21 mouse cellular contexts compared by ENCODE assay signal in the genomic region with DNA sequence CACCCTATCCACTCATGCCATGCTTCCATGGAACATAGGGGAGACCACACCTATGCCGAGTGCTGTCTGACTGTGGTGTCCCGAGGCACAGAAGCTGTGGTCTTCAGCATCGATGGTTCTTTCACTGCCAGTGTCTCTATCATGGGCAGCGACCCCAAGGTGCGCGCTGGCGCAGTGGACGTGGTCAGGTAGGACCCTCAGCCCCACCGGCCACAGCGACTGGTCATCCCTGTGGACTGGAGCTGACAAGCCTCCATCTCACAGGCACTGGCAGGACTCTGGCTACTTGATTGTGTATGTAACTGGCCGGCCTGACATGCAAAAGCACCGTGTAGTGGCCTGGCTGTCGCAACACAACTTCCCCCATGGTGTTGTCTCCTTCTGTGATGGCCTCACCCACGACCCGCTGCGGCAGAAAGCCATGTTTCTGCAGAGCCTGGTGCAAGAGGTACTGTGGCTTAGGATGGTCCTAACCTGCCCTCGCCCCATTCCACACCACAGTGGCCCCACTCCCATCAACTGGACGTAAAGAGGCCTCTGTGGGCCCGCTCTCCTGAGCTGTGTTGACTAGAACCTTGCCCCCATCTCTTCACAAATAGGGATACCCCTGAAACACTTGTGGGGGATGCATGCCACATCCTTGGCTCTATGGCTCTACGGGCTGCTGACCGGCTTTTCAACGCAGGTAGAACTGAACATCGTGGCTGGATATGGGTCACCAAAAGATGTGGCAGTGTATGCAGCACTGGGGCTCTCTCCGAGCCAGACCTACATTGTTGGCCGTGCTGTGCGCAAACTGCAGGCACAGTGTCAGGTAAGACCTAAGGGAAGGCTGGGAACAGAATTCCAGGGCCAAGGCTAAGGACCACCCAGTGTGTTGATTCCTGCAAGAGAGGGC. TPM values are rescaled to one million over a fixed set of nuclear protein-coding genes. Genes with fewer than 3 reads are reported as not detected.
DNase-seq lines count a peak whose midpoint lies in the region; ATAC-seq and TF ChIP-seq lines count a peak whose summit lies in the region.
"Had no signal": no experiment of that assay in that cellular context is flagged by ENCODE, and none has a peak within 500 bp of the region (broad histone marks: within the 10 kb centered on the region; RNA-seq: fewer than 3 reads in every experiment).

No protein-coding gene starts in this region.

- peak; percentile 93 for DNase-seq in heart, adult 11 months
- no peak for DNase-seq in heart, postnatal 4 days
- DNase-seq in lung, postnatal 36 days: peak; percentile 52
- no peak for DNase-seq in lung, postnatal 14 days
- no peak for DNase-seq in heart, adult 18-20 months
- no peak for DNase-seq in right cerebral cortex, postnatal 14 days
- DNase-seq: retina, postnatal 1 day; thymus, adult 18-20 months had no signal

- no peak for TF ChIP-seq CTCF in olfactory bulb, adult 2 months (IDR thresholded peaks at IDR 0.05; ENCODE audit: insufficient read depth, low read depth, low read length)

- H3K4me3 ChIP-seq in olfactory bulb, adult 2 months (ENCODE audit: insufficient read depth, low read depth, low read length): no peak overlapping the region
- H3K4me3 ChIP-seq: embryonic facial prominence, embryonic 12.5 days; midbrain, embryonic 15.5 days; neural tube, embryonic 13.5 days had no signal

- 93% methylated on average over 26 of the region's 26 CpGs for WGBS in olfactory bulb, adult 2 months

- ATAC-seq in granulocyte monocyte progenitor cell, adult 5-6 weeks (replicated peaks; ENCODE audit: poor library complexity, severe bottlenecking): peak; percentile 56
- ATAC-seq: midbrain, embryonic 15.5 days had no signal

- TF ChIP-seq POLR2A in olfactory bulb, adult 2 months (IDR thresholded peaks at IDR 0.05; ENCODE audit: insufficient read depth, low read depth, low read length): no peak

- peak overlapping the region; percentile 25 for H3K27ac ChIP-seq in olfactory bulb, adult 2 months (ENCODE audit: insufficient read depth, low read depth, low read length)
- H3K27ac ChIP-seq: embryonic facial prominence, embryonic 12.5 days; midbrain, embryonic 15.5 days; neural tube, embryonic 13.5 days had no signal

- H3K4me1 ChIP-seq in olfactory bulb, adult 2 months (ENCODE audit: control insufficient read depth, insufficient read depth, low read length): peaks cover 16% of the 10 kb centered on the region
- H3K4me1 ChIP-seq: midbrain, embryonic 15.5 days; neural tube, embryonic 13.5 days had no signal

RNA-seq across cellular contexts. Expression of a gene that starts 12.5 kb away (rescaled TPM):
- 10 to 100 TPM; 41.8 to 42.9 TPM for total RNA-seq in heart, postnatal 4 days (2021)
- 11.3 and 16.8 TPM in 2 replicates for total RNA-seq in granulocyte monocyte progenitor cell, adult 5-6 weeks (2014; fragmentation: Nextera tagmentation)
- 4.5 and 24.3 TPM in 2 replicates for total RNA-seq in granulocyte monocyte progenitor cell, adult 5-6 weeks (2017)
- polyA plus RNA-seq in olfactory bulb, adult 2 months (2012; ENCODE audit: insufficient read depth, insufficient read length, low replicate concordance, missing spikeins): not detected in 2 replicates
- total RNA-seq in heart, adult 18-20 months (2021): 10 to 100 TPM; 16.1 to 21.2 TPM

RNA-seq across cellular contexts. Expression of a gene that starts 13.3 kb away (rescaled TPM):
- 10 to 100 TPM; 54.6 to 55.7 TPM for total RNA-seq in heart, postnatal 4 days (2021)
- 19.6 and 60.2 TPM in 2 replicates for total RNA-seq in granulocyte monocyte progenitor cell, adult 5-6 weeks (2014; fragmentation: Nextera tagmentation)
- 31.3 and 38.6 TPM in 2 replicates for total RNA-seq in granulocyte monocyte progenitor cell, adult 5-6 weeks (2017)
- not detected in 2 replicates for polyA plus RNA-seq in olfactory bulb, adult 2 months (2012; ENCODE audit: insufficient read depth, insufficient read length, low replicate concordance, missing spikeins)
- total RNA-seq in heart, adult 18-20 months (2021): 10 to 100 TPM; 62.1 to 63.2 TPM

RNA-seq across cellular contexts. Expression of a gene that starts 15.3 kb away (rescaled TPM):
- 10 to 100 TPM; 22.4 to 23.6 TPM for total RNA-seq in heart, postnatal 4 days (2021)
- total RNA-seq in granulocyte monocyte progenitor cell, adult 5-6 weeks (2014; fragmentation: Nextera tagmentation): 119 and 155 TPM in 2 replicates
- total RNA-seq in granulocyte monocyte progenitor cell, adult 5-6 weeks (2017): 33.7 and 36.5 TPM in 2 replicates
- not detected in 2 replicates for polyA plus RNA-seq in olfactory bulb, adult 2 months (2012; ENCODE audit: insufficient read depth, insufficient read length, low replicate concordance, missing spikeins)
- total RNA-seq in heart, adult 18-20 months (2021): 10 to 100 TPM; 34.5 to 37.8 TPM

RNA-seq across cellular contexts. Expression of a gene that starts 27.3 kb away (rescaled TPM):
- under 1 TPM in 1 of 2 experiments, not detected in 1; 0.07 TPM for total RNA-seq in heart, postnatal 4 days (2021)
- not detected in 2 replicates for total RNA-seq in granulocyte monocyte progenitor cell, adult 5-6 weeks (2014; fragmentation: Nextera tagmentation)
- total RNA-seq in granulocyte monocyte progenitor cell, adult 5-6 weeks (2017): not detected in 2 replicates
- not detected in 2 replicates for polyA plus RNA-seq in olfactory bulb, adult 2 months (2012; ENCODE audit: insufficient read depth, insufficient read length, low replicate concordance, missing spikeins)
- under 1 TPM in 1 of 2 experiments, not detected in 1; 0.08 TPM for total RNA-seq in heart, adult 18-20 months (2021)
- total RNA-seq: heart, adult 8-10 months; heart, postnatal 14 days had no signal
- polyA plus RNA-seq: embryonic facial prominence, embryonic 12.5 days; forebrain, embryonic 11.5 days; large intestine, adult 2 months; lung, postnatal 0 days; neural tube, embryonic 13.5 days; Patski had no signal

RNA-seq across cellular contexts. Expression of a gene that starts 30.9 kb away (rescaled TPM):
- not detected for total RNA-seq in heart, postnatal 4 days (2021)
- total RNA-seq in granulocyte monocyte progenitor cell, adult 5-6 weeks (2014; fragmentation: Nextera tagmentation): not detected in 2 replicates
- total RNA-seq in granulocyte monocyte progenitor cell, adult 5-6 weeks (2017): not detected in 2 replicates
- not detected in 2 replicates for polyA plus RNA-seq in olfactory bulb, adult 2 months (2012; ENCODE audit: insufficient read depth, insufficient read length, low replicate concordance, missing spikeins)
- not detected for total RNA-seq in heart, adult 18-20 months (2021)
- total RNA-seq: heart, adult 8-10 months; heart, postnatal 14 days; left cerebral cortex, adult 8-10 months had no signal
- polyA plus RNA-seq: forebrain, embryonic 11.5 days; large intestine, adult 2 months; limb, embryonic 14.5 days; lung, postnatal 0 days; neural tube, embryonic 13.5 days; Patski had no signal

Comparison
In these comparisons a context has a peak if more than half of its experiments do, and no peak if none do; other contexts are left out.
1. DNase-seq: peak in heart, adult 11 months (single experiment) and lung, postnatal 36 days (single experiment); none in heart, postnatal 4 days (single experiment), lung, postnatal 14 days (single experiment), heart, adult 18-20 months (0 of 2) and right cerebral cortex, postnatal 14 days (single experiment).